Mouse (Mus musculus): ENCODE results near the gene Smyd3.

DNA sequence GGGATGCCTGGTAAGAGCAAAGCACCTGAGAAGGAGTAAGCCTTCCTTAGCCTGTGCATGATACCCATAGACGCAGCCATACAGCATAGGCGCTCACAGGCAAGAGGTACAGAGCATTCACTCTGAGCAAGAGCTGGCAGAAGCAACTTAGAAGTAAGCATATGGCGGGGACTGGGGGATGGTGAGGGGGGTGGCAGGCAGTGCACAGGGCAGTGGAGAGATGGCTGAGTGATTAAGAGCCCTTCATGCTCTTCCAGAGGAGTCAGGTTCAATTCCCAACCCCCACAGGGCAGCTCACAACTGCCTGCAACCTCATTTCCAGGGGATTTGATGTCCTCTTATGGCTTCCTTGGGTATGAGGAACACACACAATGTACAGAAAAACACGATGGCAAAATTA lies 45.4 kb upstream of the Smyd3 start:
- no peak for TF ChIP-seq CTCF (IDR thresholded peaks at IDR 0.05; ENCODE audit: low read depth, low read length)
- TF ChIP-seq GATA2 (IDR thresholded peaks at IDR 0.05; ENCODE audit: borderline replicate concordance, low read depth, low read length), result no peak
- no peak for TF ChIP-seq GATA1 (IDR thresholded peaks at IDR 0.05; ENCODE audit: borderline replicate concordance, low read length)

Data from G1E (cell line).